Mouse (Mus musculus) midbrain, embryonic 16.5 days (tissue): Measurements from ENCODE around the gene Amh. TPM values are rescaled to one million over a fixed set of nuclear protein-coding genes. Genes with fewer than 3 reads are reported as not detected.

ENCODE experiments used
- ATAC-seq: fragments of 200-750 bp; cut with Nextera tagmentation; 2 replicates; pipeline ENCODE4 v1.8.0; 2017; ENCODE audit warnings: moderate TSS enrichment
- H3K27ac ChIP-seq: fragments of 300-500 bp; sonication (generic); 2 replicates; pipeline ENCODE4 v1.5.1; 2014; ENCODE audit warnings: mild to moderate bottlenecking, low read length, mixed read lengths
- H3K27me3 ChIP-seq: fragments of 300-500 bp; sonication (generic); 2 replicates; pipeline ENCODE4 v1.6.1; 2014; ENCODE audit warnings: low read depth, low read length, mixed read lengths; ENCODE audit not compliant: control insufficient read depth, insufficient read depth
- H3K36me3 ChIP-seq: fragments of 300-500 bp; sonication (generic); 2 replicates; pipeline ENCODE4 v1.6.1; 2014; ENCODE audit warnings: mild to moderate bottlenecking, low read length, moderate library complexity, mixed read lengths; ENCODE audit not compliant: control insufficient read depth, insufficient read depth
- H3K4me1 ChIP-seq: fragments of 300-500 bp; sonication (generic); 2 replicates; pipeline ENCODE4 v1.6.1; 2014; ENCODE audit warnings: mild to moderate bottlenecking, low read length, mixed read lengths; ENCODE audit not compliant: control insufficient read depth, insufficient read depth
- H3K4me2 ChIP-seq: fragments of 300-500 bp; sonication (generic); 2 replicates; pipeline ENCODE4 v1.6.1; 2014; ENCODE audit warnings: mild to moderate bottlenecking, low read length, mixed read lengths
- H3K4me3 ChIP-seq: fragments of 300-500 bp; sonication (generic); 2 replicates; pipeline ENCODE4 v1.5.1; 2014; ENCODE audit warnings: low read depth, mild to moderate bottlenecking, low read length, moderate library complexity, mixed read lengths
- H3K9ac ChIP-seq: fragments of 300-500 bp; sonication (generic); 2 replicates; pipeline ENCODE4 v1.6.1; 2014; ENCODE audit warnings: low read depth, low read length, mixed read lengths
- H3K9me3 ChIP-seq: fragments of 300-500 bp; sonication (generic); replicated peaks from 2 replicates; pipeline ENCODE4 v1.6.1; 2014; ENCODE audit warnings: mild to moderate bottlenecking, low read length, mixed read lengths; ENCODE audit not compliant: control insufficient read depth, poor library complexity, severe bottlenecking
- WGBS: fragments of 180-500 bp; shearing (Covaris S2); extraction: QIAGEN DNeasy Blood & Tissue Kit; methylation state at CpG from one replicate; pipeline ENCODE4 v1.1.7; 2014; 5-methylcytosine and 5-hydroxymethylcytosine counted together
- polyA plus RNA-seq: library from polyadenylated mRNA; unstranded; fragments of >200 nt; fragmentation: Nextera tagmentation; extraction: Ambion mirVana; gene quantifications from 2 replicates; pipeline ENCODE4 v1.2.1, GENCODE M21; 2015

Gene Amh
- polyA plus RNA-seq, 1 experiment from 2014 or later, result not detected

GRCm38 (mm10) chr10:80799070-80799566 lies 5.9 kb upstream of the Amh start:
- Histone ChIP-seq H3K27ac (peak overlapping the region; percentile 96), H3K36me3 (peaks cover 20% of the 10 kb centered on the region), H3K9me3 (no peaks in the 10 kb centered on the region), H3K4me3 (peak overlapping the region; percentile 74), H3K4me2 (peak overlapping the region; percentile 75), H3K9ac (peak overlapping the region; percentile 96), H3K27me3 (no peaks in the 10 kb centered on the region), H3K4me1 (peaks cover 21% of the 10 kb centered on the region)
- ATAC-seq, result no peak
- 3% methylated on average over 18 of the region's 18 CpGs for WGBS

GRCm38 (mm10) chr10:80802204-80802912 lies 2.7 kb upstream of the Amh start:
- 93% methylated on average over 10 of the region's 10 CpGs for WGBS
- Histone ChIP-seq H3K4me1 (peaks cover 21% of the 10 kb centered on the region), H3K36me3 (peaks cover 25% of the 10 kb centered on the region), H3K27ac (no peak overlapping the region), H3K27me3 (no peaks in the 10 kb centered on the region), H3K9ac (no peak overlapping the region), H3K4me3 (no peak overlapping the region), H3K4me2 (no peak overlapping the region), H3K9me3 (no peaks in the 10 kb centered on the region)
- no peak for ATAC-seq

DNA sequence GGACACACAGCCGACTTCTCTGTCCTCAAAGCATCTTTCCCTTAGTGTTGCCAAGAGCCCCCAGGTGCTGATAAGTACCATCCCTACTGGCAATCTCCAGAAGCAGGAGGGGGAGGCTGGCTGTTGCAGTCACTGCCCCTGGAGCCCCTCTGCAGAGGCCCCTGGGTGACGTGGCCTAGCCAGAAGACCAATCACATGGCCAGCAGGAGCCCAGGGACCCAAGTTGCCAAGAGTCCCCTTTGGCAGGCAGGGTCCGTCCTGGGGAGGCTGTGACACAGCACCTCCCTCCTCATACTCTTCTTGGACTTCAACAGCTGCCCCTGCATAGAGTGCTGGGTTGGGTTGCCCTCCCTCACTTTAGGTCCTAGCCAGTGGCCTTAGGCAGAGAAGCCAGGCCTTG lies 2.0 kb upstream of the Amh start:
- ATAC-seq, result no peak
- no peak overlapping the region for H3K4me2 ChIP-seq
- H3K36me3 ChIP-seq, result peaks cover 25% of the 10 kb centered on the region
- peaks cover 27% of the 10 kb centered on the region for H3K4me1 ChIP-seq
- 91% methylated on average over 3 of the region's 3 CpGs for WGBS
- no peaks in the 10 kb centered on the region for H3K27me3 ChIP-seq
- H3K9me3 ChIP-seq, result no peaks in the 10 kb centered on the region
- H3K9ac ChIP-seq, result no peak overlapping the region
- no peak overlapping the region for H3K4me3 ChIP-seq
- H3K27ac ChIP-seq, result no peak overlapping the region

GRCm38 (mm10) chr10:80804340-80804739 lies 703 bp upstream of the Amh start:
- no peak for ATAC-seq
- Histone ChIP-seq H3K27me3 (peaks cover 8% of the 10 kb centered on the region), H3K4me1 (peaks cover 36% of the 10 kb centered on the region), H3K36me3 (peaks cover 25% of the 10 kb centered on the region), H3K4me2 (no peak overlapping the region), H3K9ac (no peak overlapping the region), H3K4me3 (no peak overlapping the region), H3K27ac (no peak overlapping the region), H3K9me3 (no peaks in the 10 kb centered on the region)
- 85% methylated on average over 2 of the region's 2 CpGs for WGBS

- Histone ChIP-seq H3K9me3 (no peaks in the 10 kb centered on the region), H3K4me2 (no peak overlapping the region), H3K27me3 (peaks cover 17% of the 10 kb centered on the region), H3K36me3 (peaks cover 25% of the 10 kb centered on the region), H3K9ac (no peak overlapping the region), H3K27ac (no peak overlapping the region), H3K4me1 (peaks cover 27% of the 10 kb centered on the region), H3K4me3 (no peak overlapping the region)
- 71% methylated on average over 5 of the region's 5 CpGs for WGBS
- ATAC-seq, result no peak
These were observed 279 bp downstream of the Amh start for GRCm38 (mm10) chr10:80805322-80805721.

DNA sequence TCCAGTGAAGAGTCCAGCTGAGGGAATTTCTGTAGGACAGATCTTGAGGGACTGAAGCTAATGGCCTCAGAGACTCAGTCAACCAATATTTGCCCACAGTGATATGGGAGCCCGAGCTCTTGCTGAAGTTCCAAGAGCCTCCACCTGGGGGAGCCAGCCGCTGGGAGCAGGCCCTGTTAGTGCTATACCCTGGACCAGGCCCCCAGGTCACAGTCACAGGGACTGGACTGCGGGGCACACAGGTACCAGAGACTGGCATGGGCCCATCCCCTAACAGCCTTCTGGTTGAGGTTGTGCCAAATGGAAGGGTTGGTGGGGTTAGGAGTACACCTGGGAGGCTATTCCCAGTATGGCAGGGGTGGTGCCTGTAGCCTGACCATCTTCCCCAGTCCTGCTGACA lies 882 bp downstream of the Amh start:
- no peaks in the 10 kb centered on the region for H3K9me3 ChIP-seq
- ATAC-seq, result peak; percentile 32
- H3K4me2 ChIP-seq, result no peak overlapping the region
- peaks cover 27% of the 10 kb centered on the region for H3K4me1 ChIP-seq
- 5% methylated on average over 3 of the region's 3 CpGs for WGBS
- peaks cover 25% of the 10 kb centered on the region for H3K36me3 ChIP-seq
- no peak overlapping the region for H3K4me3 ChIP-seq
- H3K27me3 ChIP-seq, result peaks cover 17% of the 10 kb centered on the region
- no peak overlapping the region for H3K27ac ChIP-seq
- H3K9ac ChIP-seq, result peak overlapping the region; percentile 85; the same call in 1 of the 2 replicates

DNA sequence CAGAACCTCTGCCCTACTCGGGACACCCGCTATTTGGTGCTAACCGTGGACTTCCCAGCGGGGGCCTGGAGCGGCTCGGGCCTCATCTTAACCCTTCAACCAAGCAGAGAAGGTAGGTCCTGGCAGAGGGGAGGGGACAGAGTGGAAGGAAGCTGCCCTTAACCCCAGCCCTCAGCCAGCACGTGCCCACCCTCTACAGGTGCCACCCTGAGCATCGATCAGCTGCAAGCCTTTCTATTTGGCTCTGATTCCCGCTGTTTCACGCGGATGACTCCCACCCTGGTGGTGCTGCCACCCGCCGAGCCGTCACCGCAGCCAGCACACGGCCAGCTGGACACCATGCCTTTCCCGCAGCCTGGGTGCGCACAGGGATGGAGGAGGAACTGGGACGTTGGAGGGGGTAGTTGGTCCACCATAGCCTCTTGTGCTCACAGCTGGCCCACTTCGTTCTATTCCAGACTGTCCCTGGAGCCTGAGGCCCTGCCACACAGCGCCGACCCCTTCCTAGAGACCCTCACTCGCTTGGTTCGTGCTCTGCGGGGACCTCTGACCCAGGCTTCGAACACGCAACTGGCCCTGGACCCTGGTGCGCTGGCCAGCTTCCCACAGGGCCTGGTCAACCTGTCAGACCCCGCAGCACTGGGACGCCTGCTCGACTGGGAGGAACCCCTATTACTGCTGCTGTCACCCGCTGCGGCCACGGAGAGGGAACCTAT lies 1.5 kb downstream of the Amh start:
- Histone ChIP-seq H3K27me3 (peaks cover 17% of the 10 kb centered on the region), H3K4me2 (peak overlapping the region; percentile 97), H3K9ac (peak overlapping the region; percentile 85), H3K36me3 (peaks cover 25% of the 10 kb centered on the region), H3K27ac (peak overlapping the region; percentile 85), H3K9me3 (no peaks in the 10 kb centered on the region), H3K4me3 (peak overlapping the region; percentile 52), H3K4me1 (peaks cover 27% of the 10 kb centered on the region)
- WGBS, result 38% methylated on average over 34 of the region's 34 CpGs
- peak; percentile 34 for ATAC-seq

- peak overlapping the region; percentile 52 for H3K4me3 ChIP-seq
- peak overlapping the region; percentile 85 for H3K9ac ChIP-seq
- peak overlapping the region; percentile 85 for H3K27ac ChIP-seq
- peaks cover 17% of the 10 kb centered on the region for H3K27me3 ChIP-seq
- under 1% methylated on average over 58 of the region's 58 CpGs for WGBS
- H3K36me3 ChIP-seq, result peaks cover 25% of the 10 kb centered on the region
- H3K4me1 ChIP-seq, result peaks cover 27% of the 10 kb centered on the region
- peak overlapping the region; percentile 97 for H3K4me2 ChIP-seq
- peak; percentile 87 for ATAC-seq
- H3K9me3 ChIP-seq, result no peaks in the 10 kb centered on the region
These were observed 2.1 kb downstream of the Amh start for GRCm38 (mm10) chr10:80807057-80807627.
